Mouse (Mus musculus) myocyte (in vitro differentiated cells): ENCODE results near the gene Arid1b. TPM values are rescaled to one million over a fixed set of nuclear protein-coding genes. Genes with fewer than 3 reads are reported as not detected.

Experiments
- H3K27me3 ChIP-seq: one replicate; pipeline ENCODE4 v1.6.1; 2011; ENCODE audit not compliant: control insufficient read depth, insufficient read depth, insufficient read length
- H3K36me3 ChIP-seq: one replicate; pipeline ENCODE4 v1.6.1; 2011; ENCODE audit not compliant: control insufficient read depth, insufficient read depth
- H3K4me2 ChIP-seq: one replicate; pipeline ENCODE4 v1.6.1; 2011; ENCODE audit warnings: low read depth, control low read depth
- H3K4me3 ChIP-seq: one replicate; pipeline ENCODE4 v1.5.1; 2011; ENCODE audit warnings: mild to moderate bottlenecking, control low read depth, moderate library complexity
- H3K79me2 ChIP-seq: one replicate; pipeline ENCODE4 v1.6.1; 2011; ENCODE audit not compliant: control insufficient read depth, insufficient read depth
- H3ac ChIP-seq: one replicate; pipeline ENCODE4 v1.6.1; 2011; ENCODE audit not compliant: control insufficient read depth, insufficient read length
- CEBPB ChIP-seq: IDR thresholded peaks from 2 replicates; pipeline ENCODE4 v1.6.1; 2011; ENCODE audit warnings: mild to moderate bottlenecking, moderate library complexity; ENCODE audit not compliant: poor library complexity, insufficient read depth, severe bottlenecking
- E2F4 ChIP-seq: IDR thresholded peaks from one replicate; pipeline ENCODE4 v1.6.1; 2011; ENCODE audit warnings: mild to moderate bottlenecking, control low read depth, moderate library complexity; ENCODE audit not compliant: insufficient read depth
- MAX ChIP-seq: IDR thresholded peaks from one replicate; pipeline ENCODE4 v1.6.1; 2011; ENCODE audit warnings: low read depth, mild to moderate bottlenecking, control low read depth
- MYOD1 ChIP-seq, 3 experiments: IDR thresholded peaks; one replicate each; pipeline ENCODE4 v1.6.1; 2011; ENCODE audit warnings: control low read depth in 2 of 3, low read depth in 2 of 3, mild to moderate bottlenecking in 2 of 3, moderate library complexity in 1 of 3; ENCODE audit not compliant: insufficient read length in 2 of 3, control insufficient read depth in 1 of 3
- MYOG ChIP-seq, 3 experiments: IDR thresholded peaks; one replicate each; pipeline ENCODE4 v1.6.1; 2011; ENCODE audit warnings: control low read depth in 2 of 3, low read depth in 2 of 3, mild to moderate bottlenecking in 2 of 3; ENCODE audit not compliant: insufficient read length in 2 of 3, control insufficient read depth in 1 of 3, insufficient read depth in 1 of 3
- POLR2A ChIP-seq: IDR thresholded peaks from one replicate; pipeline ENCODE4 v1.6.1; 2011; ENCODE audit warnings: low read depth, mild to moderate bottlenecking, control low read depth, moderate library complexity; ENCODE audit not compliant: insufficient read length
- POLR2AphosphoS2 ChIP-seq: IDR thresholded peaks from one replicate; pipeline ENCODE4 v1.6.1; 2011; ENCODE audit warnings: low read depth, control low read depth; ENCODE audit not compliant: insufficient read length
- REST ChIP-seq: IDR thresholded peaks from one replicate; pipeline ENCODE4 v1.6.1; 2011; ENCODE audit warnings: mild to moderate bottlenecking, control low read depth, moderate library complexity; ENCODE audit not compliant: insufficient read depth, insufficient read length
- SRF ChIP-seq: IDR thresholded peaks from one replicate; pipeline ENCODE4 v1.6.1; 2011; ENCODE audit warnings: low read depth; ENCODE audit not compliant: control insufficient read depth, insufficient read length
- TCF12 ChIP-seq: IDR thresholded peaks from one replicate; pipeline ENCODE4 v1.6.1; 2011; ENCODE audit warnings: mild to moderate bottlenecking, control low read depth; ENCODE audit not compliant: poor library complexity, insufficient read depth, severe bottlenecking
- TCF3 ChIP-seq: IDR thresholded peaks from one replicate; pipeline ENCODE4 v1.6.1; 2011; ENCODE audit warnings: low read depth, control low read depth; ENCODE audit not compliant: insufficient read length
- USF1 ChIP-seq: IDR thresholded peaks from one replicate; pipeline ENCODE4 v1.6.1; 2011; ENCODE audit warnings: low read depth, mild to moderate bottlenecking, control low read depth, moderate library complexity
- polyA plus RNA-seq: library from polyadenylated mRNA; unstranded; fragments of >200 nt; fragmentation: generic; extraction: Trizol; gene quantifications from one replicate; pipeline ENCODE4 v1.2.1, GENCODE M21; 2012; ENCODE audit warnings: missing spikeins

Arid1b gene
- polyA plus RNA-seq, 1 experiment: 10.9 TPM

DNA sequence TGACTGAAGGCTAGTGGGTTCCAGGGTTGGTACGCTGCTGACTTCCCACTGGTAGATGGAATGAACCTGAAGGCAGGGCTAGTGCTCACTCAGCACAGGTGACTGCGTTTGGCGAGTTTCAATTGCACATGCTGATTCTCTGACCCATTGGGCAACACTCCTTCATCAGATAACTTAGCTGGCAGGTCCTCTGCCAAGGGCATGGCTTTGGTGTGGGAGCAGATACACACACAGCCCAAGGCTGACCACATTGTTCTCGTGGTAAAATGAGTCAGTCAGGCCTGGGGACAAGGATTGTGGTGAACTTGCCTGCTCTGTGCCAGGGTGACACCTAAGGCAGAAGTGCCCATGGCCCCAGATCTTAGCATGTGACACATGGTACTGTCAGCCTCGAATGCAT lies 100.5 kb downstream of the Arid1b start:
- H3ac ChIP-seq: no peak overlapping the region
- H3K79me2 ChIP-seq: peaks cover 59% of the 10 kb centered on the region
- no peaks in the 10 kb centered on the region for H3K36me3 ChIP-seq
- H3K27me3 ChIP-seq: no peaks in the 10 kb centered on the region
- TF ChIP-seq MYOG (IDR thresholded peaks at IDR 0.05; ENCODE audit: control insufficient read depth in 1 of 3, insufficient read depth in 1 of 3, insufficient read length in 2 of 3, low read depth in 2 of 3): peak in 1 of 3 experiments; percentile 53
- TF ChIP-seq USF1: no peak
- peak in 1 of 3 experiments; percentile 46 for TF ChIP-seq MYOD1 (IDR thresholded peaks at IDR 0.05; ENCODE audit: control insufficient read depth in 1 of 3, insufficient read length in 2 of 3, low read depth in 2 of 3)
- peak; percentile 53; the same call in 1 of the 2 replicates for TF ChIP-seq CEBPB
- TF ChIP-seq TCF3: no peak
- no peak overlapping the region for H3K4me2 ChIP-seq
- H3K4me3 ChIP-seq: no peak overlapping the region

DNA sequence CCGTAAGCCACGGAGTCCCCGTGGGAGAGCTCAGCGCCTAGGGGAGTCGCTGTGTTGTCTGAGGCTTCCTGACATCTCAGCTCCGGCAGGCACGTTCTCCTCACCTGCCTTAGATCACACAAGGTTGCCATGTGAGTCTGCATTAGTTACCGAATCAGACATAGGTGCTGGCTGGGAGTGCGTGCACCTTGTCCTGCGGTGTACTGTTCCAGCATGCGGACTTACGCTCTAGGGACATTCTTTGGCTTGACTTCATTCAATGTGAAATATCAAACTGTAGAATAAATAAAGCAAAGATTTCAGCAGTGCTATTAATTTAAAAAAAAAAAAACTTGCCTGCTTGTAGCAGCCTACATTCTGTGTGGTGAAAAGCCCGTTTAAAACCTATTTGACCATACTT lies 101.6 kb downstream of the Arid1b start:
- Histone ChIP-seq H3K36me3 (no peaks in the 10 kb centered on the region), H3ac (no peak overlapping the region), H3K4me2 (no peak overlapping the region), H3K4me3 (no peak overlapping the region), H3K27me3 (no peaks in the 10 kb centered on the region), H3K79me2 (peaks cover 49% of the 10 kb centered on the region)
- TF ChIP-seq MYOD1 (IDR thresholded peaks at IDR 0.05; ENCODE audit: control insufficient read depth in 1 of 3, insufficient read length in 2 of 3, low read depth in 2 of 3) (no peak), TCF3 (no peak)

DNA sequence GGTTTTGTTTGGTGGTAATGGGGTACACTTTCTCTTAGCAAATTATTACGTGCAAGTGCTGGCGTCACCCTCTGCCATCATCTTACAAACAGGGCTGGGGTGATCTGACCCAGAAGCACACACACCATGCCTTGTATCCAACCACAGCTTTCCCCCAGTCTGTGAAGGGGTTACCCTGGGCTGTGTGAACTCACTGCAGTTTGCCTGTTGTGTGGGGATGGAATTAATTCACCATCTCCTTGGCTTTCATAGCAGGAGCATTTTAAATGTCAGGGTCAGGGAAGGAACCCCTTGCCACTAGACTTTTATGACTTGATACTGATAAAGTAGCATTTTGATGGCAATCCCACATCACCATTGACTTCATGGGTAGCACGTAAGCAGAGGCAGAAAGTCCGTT lies 102.9 kb downstream of the Arid1b start:
- Histone ChIP-seq H3K27me3 (no peaks in the 10 kb centered on the region), H3K79me2 (peaks cover 50% of the 10 kb centered on the region), H3K4me2 (no peak overlapping the region), H3K4me3 (no peak overlapping the region), H3K36me3 (no peaks in the 10 kb centered on the region), H3ac (no peak overlapping the region)
- TF ChIP-seq POLR2AphosphoS2 (no peak), E2F4 (no peak), MYOG (IDR thresholded peaks at IDR 0.05; ENCODE audit: control insufficient read depth in 1 of 3, insufficient read depth in 1 of 3, insufficient read length in 2 of 3, low read depth in 2 of 3) (no peak), USF1 (no peak), SRF (no peak), REST (no peak), MYOD1 (IDR thresholded peaks at IDR 0.05; ENCODE audit: control insufficient read depth in 1 of 3, insufficient read length in 2 of 3, low read depth in 2 of 3) (no peak), POLR2A (no peak)

DNA sequence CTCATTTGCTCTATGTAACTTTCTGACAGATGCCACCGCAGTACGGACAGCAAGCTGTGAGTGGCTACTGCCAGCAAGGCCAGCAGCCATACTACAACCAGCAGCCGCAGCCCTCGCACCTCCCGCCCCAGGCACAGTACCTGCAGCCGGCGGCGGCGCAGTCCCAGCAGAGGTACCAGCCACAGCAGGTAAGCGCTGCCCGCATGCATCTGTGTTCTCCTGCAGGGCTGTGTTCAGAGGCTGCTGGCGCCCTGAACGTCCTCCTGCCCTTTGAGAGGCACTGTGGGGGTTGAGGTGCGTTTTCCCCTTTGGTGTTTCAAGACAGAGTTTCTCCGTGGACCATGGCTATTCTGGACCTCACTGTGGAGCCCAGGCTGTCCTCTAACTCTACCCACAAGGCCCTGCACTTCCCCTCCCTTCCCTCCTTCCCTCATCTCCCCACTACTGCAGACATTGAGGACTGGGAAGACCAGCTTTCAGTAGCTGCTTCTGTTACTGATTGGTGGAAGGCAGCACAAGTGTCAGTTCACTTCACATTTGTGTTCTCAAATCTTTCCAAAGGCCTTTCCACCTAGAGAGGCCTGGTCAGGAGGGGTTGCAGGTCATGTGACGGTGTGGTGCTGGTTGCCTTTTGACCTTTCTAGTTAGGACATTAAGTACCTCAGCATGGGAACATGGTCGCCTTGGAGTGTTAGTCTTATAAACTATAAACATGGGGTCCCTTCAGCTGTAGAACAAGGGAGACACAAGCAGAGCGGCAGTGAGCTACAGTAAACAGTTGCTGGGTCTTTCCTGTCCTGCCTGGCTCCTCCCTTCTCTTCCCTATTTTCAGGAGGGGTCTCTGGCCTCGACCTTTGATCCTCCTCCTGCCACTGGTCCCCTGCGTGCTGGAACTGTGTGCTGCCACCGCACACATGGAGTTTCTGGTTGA lies 103.7 kb downstream of the Arid1b start:
- no peak overlapping the region for H3ac ChIP-seq
- TF ChIP-seq TCF12 (no peak), SRF (no peak), E2F4 (no peak), MYOD1 (IDR thresholded peaks at IDR 0.05; ENCODE audit: control insufficient read depth in 1 of 3, insufficient read length in 2 of 3, low read depth in 2 of 3) (no peak), MYOG (IDR thresholded peaks at IDR 0.05; ENCODE audit: control insufficient read depth in 1 of 3, insufficient read depth in 1 of 3, insufficient read length in 2 of 3, low read depth in 2 of 3) (no peak), REST (no peak), CEBPB (no peak), USF1 (no peak), TCF3 (no peak)
- H3K4me2 ChIP-seq: no peak overlapping the region
- H3K79me2 ChIP-seq: peaks cover 48% of the 10 kb centered on the region
- no peaks in the 10 kb centered on the region for H3K27me3 ChIP-seq
- no peaks in the 10 kb centered on the region for H3K36me3 ChIP-seq
- no peak overlapping the region for H3K4me3 ChIP-seq

DNA sequence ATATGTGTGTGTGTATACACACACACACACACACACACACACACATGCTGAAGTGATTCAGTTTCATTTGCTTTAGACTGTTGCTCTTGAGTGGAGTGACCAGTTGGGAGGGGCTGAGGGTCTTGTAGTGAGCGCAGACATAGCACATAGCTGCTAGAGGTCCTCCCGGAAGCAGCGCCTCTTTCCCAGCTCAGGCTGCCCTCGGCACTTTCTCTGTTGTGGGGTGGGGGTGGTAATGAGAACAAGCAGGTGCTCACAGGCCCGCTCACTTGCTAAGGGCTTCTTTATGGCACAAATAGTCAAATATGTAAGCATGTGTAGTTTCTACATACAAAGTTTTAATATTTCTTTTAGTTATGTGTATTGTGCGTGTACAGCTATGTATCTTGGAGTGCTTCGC lies 104.6 kb downstream of the Arid1b start:
- H3K36me3 ChIP-seq: no peaks in the 10 kb centered on the region
- H3K79me2 ChIP-seq: peaks cover 50% of the 10 kb centered on the region
- no peak overlapping the region for H3K4me3 ChIP-seq
- H3K4me2 ChIP-seq: no peak overlapping the region
- no peaks in the 10 kb centered on the region for H3K27me3 ChIP-seq
- no peak for TF ChIP-seq REST
- no peak for TF ChIP-seq SRF
- TF ChIP-seq MYOG (IDR thresholded peaks at IDR 0.05; ENCODE audit: control insufficient read depth in 1 of 3, insufficient read depth in 1 of 3, insufficient read length in 2 of 3, low read depth in 2 of 3): no peak
- TF ChIP-seq POLR2A: no peak
- TF ChIP-seq POLR2AphosphoS2: no peak
- no peak for TF ChIP-seq MYOD1 (IDR thresholded peaks at IDR 0.05; ENCODE audit: control insufficient read depth in 1 of 3, insufficient read length in 2 of 3, low read depth in 2 of 3)
- no peak for TF ChIP-seq TCF12
- TF ChIP-seq CEBPB: no peak
- TF ChIP-seq MAX: no peak
- H3ac ChIP-seq: no peak overlapping the region
